Mouse (Mus musculus): Measurements from ENCODE around the gene Cwf19l1. TPM values are rescaled to one million over a fixed set of nuclear protein-coding genes. Genes with fewer than 3 reads are reported as not detected.

The Cwf19l1 gene
- polyA plus RNA-seq, 1 experiment: 28.8 TPM

- no peaks in the 10 kb centered on the region for H3K27me3 ChIP-seq (ENCODE audit: control insufficient read depth, insufficient read depth, low read length)
- no peak for DNase-seq
Measured at GRCm38 (mm10) chr19:44080920-44081319, 54.8 kb downstream of the Cwf19l1 start.

GRCm38 (mm10) chr19:44080023-44080422 is 55.7 kb downstream of the Cwf19l1 start:
- no peak overlapping the region for H3K4me3 ChIP-seq (replicated peaks; ENCODE audit: insufficient read depth, low read depth, low read length)
- DNase-seq: no peak
- WGBS: 86% methylated on average over 2 of the region's 2 CpGs
- H3K4me1 ChIP-seq (ENCODE audit: control insufficient read depth, insufficient read depth, low read length): no peaks in the 10 kb centered on the region
- TF ChIP-seq CTCF (IDR thresholded peaks at IDR 0.05; ENCODE audit: borderline replicate concordance, insufficient read depth, low read depth, low read length) (no peak), POLR2A (IDR thresholded peaks at IDR 0.05; ENCODE audit: borderline replicate concordance, insufficient read depth, low read length) (no peak)
- no peak overlapping the region for H3K27ac ChIP-seq (ENCODE audit: insufficient read depth, low read length)
- H3K27me3 ChIP-seq (ENCODE audit: control insufficient read depth, insufficient read depth, low read length): no peaks in the 10 kb centered on the region

More at GRCm38 (mm10) chr19:44080920-44081319, 54.8 kb downstream of the Cwf19l1 start:
- no peak for TF ChIP-seq CTCF (IDR thresholded peaks at IDR 0.05; ENCODE audit: borderline replicate concordance, insufficient read depth, low read depth, low read length)
- no peak for TF ChIP-seq POLR2A (IDR thresholded peaks at IDR 0.05; ENCODE audit: borderline replicate concordance, insufficient read depth, low read length)
- WGBS: 39% methylated on average over 2 of the region's 2 CpGs
- Histone ChIP-seq H3K4me3 (replicated peaks; ENCODE audit: insufficient read depth, low read depth, low read length) (no peak overlapping the region), H3K27ac (ENCODE audit: insufficient read depth, low read length) (no peak overlapping the region), H3K4me1 (ENCODE audit: control insufficient read depth, insufficient read depth, low read length) (no peaks in the 10 kb centered on the region)

GRCm38 (mm10) chr19:44077024-44077423 is 58.7 kb downstream of the Cwf19l1 start:
- 85% methylated on average over 4 of the region's 4 CpGs for WGBS
- H3K4me1 ChIP-seq (ENCODE audit: control insufficient read depth, insufficient read depth, low read length): no peaks in the 10 kb centered on the region
- no peak overlapping the region for H3K27ac ChIP-seq (ENCODE audit: insufficient read depth, low read length)
- no peaks in the 10 kb centered on the region for H3K27me3 ChIP-seq (ENCODE audit: control insufficient read depth, insufficient read depth, low read length)
- H3K4me3 ChIP-seq (replicated peaks; ENCODE audit: insufficient read depth, low read depth, low read length): no peak overlapping the region
- no peak for DNase-seq
- TF ChIP-seq CTCF (IDR thresholded peaks at IDR 0.05; ENCODE audit: borderline replicate concordance, insufficient read depth, low read depth, low read length) (no peak), POLR2A (IDR thresholded peaks at IDR 0.05; ENCODE audit: borderline replicate concordance, insufficient read depth, low read length) (no peak)

- Histone ChIP-seq H3K27me3 (ENCODE audit: control insufficient read depth, insufficient read depth, low read length) (no peaks in the 10 kb centered on the region), H3K4me3 (replicated peaks; ENCODE audit: insufficient read depth, low read depth, low read length) (no peak overlapping the region), H3K4me1 (ENCODE audit: control insufficient read depth, insufficient read depth, low read length) (no peaks in the 10 kb centered on the region), H3K27ac (ENCODE audit: insufficient read depth, low read length) (no peak overlapping the region)
- WGBS: 92% methylated on average over 9 of the region's 9 CpGs
- DNase-seq: no peak
- TF ChIP-seq POLR2A (IDR thresholded peaks at IDR 0.05; ENCODE audit: borderline replicate concordance, insufficient read depth, low read length): no peak
- TF ChIP-seq CTCF (IDR thresholded peaks at IDR 0.05; ENCODE audit: borderline replicate concordance, insufficient read depth, low read depth, low read length): no peak
Measured at GRCm38 (mm10) chr19:44076457-44076856, 59.2 kb downstream of the Cwf19l1 start.

- Histone ChIP-seq H3K27me3 (ENCODE audit: control insufficient read depth, insufficient read depth, low read length) (no peaks in the 10 kb centered on the region), H3K4me3 (replicated peaks; ENCODE audit: insufficient read depth, low read depth, low read length) (no peak overlapping the region), H3K27ac (ENCODE audit: insufficient read depth, low read length) (no peak overlapping the region), H3K4me1 (ENCODE audit: control insufficient read depth, insufficient read depth, low read length) (no peaks in the 10 kb centered on the region)
- DNase-seq: no peak
- WGBS: 78% methylated on average over 11 of the region's 11 CpGs
- TF ChIP-seq POLR2A (IDR thresholded peaks at IDR 0.05; ENCODE audit: borderline replicate concordance, insufficient read depth, low read length): no peak
- TF ChIP-seq CTCF (IDR thresholded peaks at IDR 0.05; ENCODE audit: borderline replicate concordance, insufficient read depth, low read depth, low read length): no peak
Measured at GRCm38 (mm10) chr19:44074986-44075385, 60.7 kb downstream of the Cwf19l1 start.

GRCm38 (mm10) chr19:44071166-44071565 is 64.5 kb downstream of the Cwf19l1 start:
- Histone ChIP-seq H3K4me3 (replicated peaks; ENCODE audit: insufficient read depth, low read depth, low read length) (no peak overlapping the region), H3K27ac (ENCODE audit: insufficient read depth, low read length) (no peak overlapping the region), H3K27me3 (ENCODE audit: control insufficient read depth, insufficient read depth, low read length) (no peaks in the 10 kb centered on the region), H3K4me1 (ENCODE audit: control insufficient read depth, insufficient read depth, low read length) (no peaks in the 10 kb centered on the region)
- 58% methylated on average over 5 of the region's 5 CpGs for WGBS
- DNase-seq: no peak
- TF ChIP-seq CTCF (IDR thresholded peaks at IDR 0.05; ENCODE audit: borderline replicate concordance, insufficient read depth, low read depth, low read length) (no peak), POLR2A (IDR thresholded peaks at IDR 0.05; ENCODE audit: borderline replicate concordance, insufficient read depth, low read length) (no peak)

GRCm38 (mm10) chr19:44069914-44070232 is 65.8 kb downstream of the Cwf19l1 start:
- Histone ChIP-seq H3K27me3 (ENCODE audit: control insufficient read depth, insufficient read depth, low read length) (no peaks in the 10 kb centered on the region), H3K4me1 (ENCODE audit: control insufficient read depth, insufficient read depth, low read length) (no peaks in the 10 kb centered on the region), H3K4me3 (replicated peaks; ENCODE audit: insufficient read depth, low read depth, low read length) (peak overlapping the region; percentile 55), H3K27ac (ENCODE audit: insufficient read depth, low read length) (peak overlapping the region; percentile 2; the same call in 1 of the 2 replicates)
- TF ChIP-seq POLR2A (IDR thresholded peaks at IDR 0.05; ENCODE audit: borderline replicate concordance, insufficient read depth, low read length) (no peak; the same call in 1 of the 2 replicates), CTCF (IDR thresholded peaks at IDR 0.05; ENCODE audit: borderline replicate concordance, insufficient read depth, low read depth, low read length) (no peak)
- 2% methylated on average over 4 of the region's 4 CpGs for WGBS
- DNase-seq: no peak

- under 1% methylated on average over 75 of the region's 75 CpGs for WGBS
- H3K27me3 ChIP-seq (ENCODE audit: control insufficient read depth, insufficient read depth, low read length): no peaks in the 10 kb centered on the region
- DNase-seq: peak; percentile 92 to 94
- TF ChIP-seq CTCF (IDR thresholded peaks at IDR 0.05; ENCODE audit: borderline replicate concordance, insufficient read depth, low read depth, low read length) (no peak), POLR2A (IDR thresholded peaks at IDR 0.05; ENCODE audit: borderline replicate concordance, insufficient read depth, low read length) (peak; percentile 60; the same call in 1 of the 2 replicates)
- peak within 1 kb of the TSS; percentile 55 for H3K4me3 ChIP-seq (replicated peaks; ENCODE audit: insufficient read depth, low read depth, low read length)
- H3K4me1 ChIP-seq (ENCODE audit: control insufficient read depth, insufficient read depth, low read length): no peaks in the 10 kb centered on the region
- peak within 1 kb of the TSS; percentile 42 for H3K27ac ChIP-seq (ENCODE audit: insufficient read depth, low read length)
Measured at GRCm38 (mm10) chr19:44069121-44069913, 66.4 kb downstream of the Cwf19l1 start, which contains the start of gene Erlin1. Gene Erlin1, minus strand, starts transcription at chr19:44069785.

Measured in cerebellum, adult 2 months (tissue).